Mouse (Mus musculus) midbrain, embryonic 15.5 days (tissue): ENCODE results near the gene Dimt1. TPM values are rescaled to one million over a fixed set of nuclear protein-coding genes. Genes with fewer than 3 reads are reported as not detected.
"Not testable (repeated sequence)": the region's sequence is repeated elsewhere in the genome, so short reads cannot be mapped to it uniquely, and the experiment has no call there.

Source experiments
- ATAC-seq: fragments of 200-750 bp; cut with Nextera tagmentation; replicated peaks from 2 replicates; pipeline ENCODE4 v1.8.0; 2017; ENCODE audit warnings: moderate TSS enrichment
- H3K27ac ChIP-seq: fragments of 300-500 bp; sonication (generic); 2 replicates; pipeline ENCODE4 v1.5.1; 2015; ENCODE audit warnings: mild to moderate bottlenecking, inconsistent platforms
- H3K27me3 ChIP-seq: fragments of 300-500 bp; sonication (generic); replicated peaks from 2 replicates; pipeline ENCODE4 v1.6.1; 2015; ENCODE audit warnings: inconsistent platforms
- H3K36me3 ChIP-seq: fragments of 300-500 bp; sonication (generic); replicated peaks from 2 replicates; pipeline ENCODE4 v1.6.1; 2015; ENCODE audit warnings: inconsistent platforms
- H3K4me1 ChIP-seq: fragments of 300-500 bp; sonication (generic); 2 replicates; pipeline ENCODE4 v1.6.1; 2015; ENCODE audit warnings: inconsistent platforms
- H3K4me2 ChIP-seq: fragments of 300-500 bp; sonication (generic); 2 replicates; pipeline ENCODE4 v1.6.1; 2015; ENCODE audit warnings: inconsistent platforms, mild to moderate bottlenecking, moderate library complexity
- H3K4me3 ChIP-seq: fragments of 300-500 bp; sonication (generic); 2 replicates; pipeline ENCODE4 v1.5.1; 2015; ENCODE audit warnings: mild to moderate bottlenecking, inconsistent platforms
- H3K9ac ChIP-seq: fragments of 300-500 bp; sonication (generic); 2 replicates; pipeline ENCODE4 v1.6.1; 2015; ENCODE audit warnings: mild to moderate bottlenecking, inconsistent platforms
- H3K9me3 ChIP-seq: fragments of 300-500 bp; sonication (generic); 2 replicates; pipeline ENCODE4 v1.6.1; 2016; ENCODE audit warnings: inconsistent platforms
- WGBS: fragments of 180-500 bp; shearing (Covaris S2); methylation state at CpG from one replicate; pipeline ENCODE4 v1.1.7; 2015; ENCODE audit warnings: mixed read lengths; 5-methylcytosine and 5-hydroxymethylcytosine counted together
- polyA plus RNA-seq: library from polyadenylated mRNA; unstranded; fragments of >200 nt; fragmentation: Nextera tagmentation; extraction: Ambion mirVana; gene quantifications from 2 replicates; pipeline ENCODE4 v1.2.1, GENCODE M21; 2015

Gene Dimt1
- polyA plus RNA-seq, 1 experiment from 2014 or later, result 37.8 TPM

GRCm38 (mm10) chr13:106997557-106997956, 50.6 kb downstream of the Dimt1 start:
- H3K9ac ChIP-seq, H3K36me3 ChIP-seq, H3K4me2 ChIP-seq, H3K27ac ChIP-seq, H3K4me3 ChIP-seq, H3K9me3 ChIP-seq, H3K4me1 ChIP-seq, ATAC-seq, H3K27me3 ChIP-seq: not testable (repeated sequence)
- 97% methylated on average over 4 of the region's 4 CpGs for whole genome bisulfite sequencing

GRCm38 (mm10) chr13:106998026-106998425, 51.1 kb downstream of the Dimt1 start:
- no peak for ATAC-seq
- 92% methylated on average over 2 of the region's 2 CpGs for WGBS

GRCm38 (mm10) chr13:106998671-106999070, 51.7 kb downstream of the Dimt1 start:
- WGBS, result 92% methylated on average over 5 of the region's 5 CpGs
- Histone ChIP-seq H3K4me2 (no peak overlapping the region), H3K4me1 (no peaks in the 10 kb centered on the region), H3K4me3 (no peak overlapping the region), H3K27me3 (no peaks in the 10 kb centered on the region), H3K27ac (no peak overlapping the region), H3K9ac (no peak overlapping the region), H3K36me3 (no peaks in the 10 kb centered on the region), H3K9me3 (no peaks in the 10 kb centered on the region)
- ATAC-seq, result no peak

More at GRCm38 (mm10) chr13:106998026-106998425, 51.1 kb downstream of the Dimt1 start:
- H3K4me3 ChIP-seq, result no peak overlapping the region
- no peaks in the 10 kb centered on the region for H3K4me1 ChIP-seq
- H3K27ac ChIP-seq, result no peak overlapping the region
- H3K36me3 ChIP-seq, result peaks cover 5% of the 10 kb centered on the region; the same call in 1 of the 2 replicates
- H3K9ac ChIP-seq, result no peak overlapping the region
- no peaks in the 10 kb centered on the region for H3K27me3 ChIP-seq
- no peaks in the 10 kb centered on the region for H3K9me3 ChIP-seq
- H3K4me2 ChIP-seq, result no peak overlapping the region

GRCm38 (mm10) chr13:107003211-107003610, 56.3 kb downstream of the Dimt1 start:
- WGBS, result 87% methylated on average over 2 of the region's 2 CpGs
- H3K4me3 ChIP-seq, result no peak overlapping the region
- H3K27me3 ChIP-seq, result no peaks in the 10 kb centered on the region
- H3K9me3 ChIP-seq, result no peaks in the 10 kb centered on the region
- ATAC-seq, result no peak
- H3K9ac ChIP-seq, result no peak overlapping the region
- H3K4me1 ChIP-seq, result no peaks in the 10 kb centered on the region
- H3K36me3 ChIP-seq, result no peaks in the 10 kb centered on the region
- no peak overlapping the region for H3K27ac ChIP-seq
- H3K4me2 ChIP-seq, result no peak overlapping the region

- WGBS, result 78% methylated on average over 4 of the region's 4 CpGs
Observed at GRCm38 (mm10) chr13:107008174-107008573, 61.2 kb downstream of the Dimt1 start.

More at GRCm38 (mm10) chr13:107008174-107008573, 61.2 kb downstream of the Dimt1 start:
- Histone ChIP-seq H3K4me3 (no peak overlapping the region), H3K4me1 (peaks cover 3% of the 10 kb centered on the region), H3K27me3 (no peaks in the 10 kb centered on the region), H3K9ac (no peak overlapping the region), H3K9me3 (no peaks in the 10 kb centered on the region), H3K36me3 (no peaks in the 10 kb centered on the region), H3K4me2 (no peak overlapping the region), H3K27ac (no peak overlapping the region)
- ATAC-seq, result no peak

Other genes with a start within 250 kb of the Dimt1 start
- 37.2 and 37.9 TPM in 2 replicates for gene Ipo11, start 10.2 kb upstream of the Dimt1 start, polyA plus RNA-seq
- 67.5 and 68.4 TPM in 2 replicates for gene Kif2a, start 75.0 kb downstream of the Dimt1 start, polyA plus RNA-seq